Mouse (Mus musculus) heart, postnatal 0 days (tissue): ENCODE data around the gene Angptl2.

Experiments used
- CTCF ChIP-seq: IDR thresholded peaks from 2 replicates; pipeline ENCODE4 v1.5.1; 2016; ENCODE audit warnings: antibody characterized with exemption, control low read depth, low read depth
- EP300 ChIP-seq: IDR thresholded peaks from 2 replicates; pipeline ENCODE4 v1.6.1; 2016; ENCODE audit warnings: antibody characterized with exemption, low read depth

GRCm38 (mm10) chr2:33245350-33245749, 29.5 kb downstream of the Angptl2 start:
- no peak; the same call in 1 of the 2 replicates for TF ChIP-seq CTCF
- no peak for TF ChIP-seq EP300
